In the genomic region with DNA sequence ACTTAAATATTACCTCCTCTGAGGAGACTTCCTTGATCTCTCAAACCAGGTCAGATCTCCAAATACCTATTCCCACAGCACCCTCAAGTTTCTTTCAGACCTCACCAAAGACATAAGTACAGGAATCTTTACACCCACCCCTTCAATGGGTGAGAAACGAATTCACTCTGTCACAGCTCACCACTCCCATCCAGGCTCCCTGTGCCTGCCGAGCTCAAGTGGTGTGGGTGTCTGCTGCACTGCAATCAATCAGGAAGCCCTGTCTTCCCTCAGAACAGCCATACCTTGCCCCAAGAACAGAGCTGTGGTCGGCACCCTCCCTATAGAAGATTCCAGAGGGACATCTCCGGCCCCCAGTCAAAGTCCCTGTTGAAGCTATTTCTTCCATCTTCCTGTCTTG, we compare ENCODE assay signal across 17 mouse cellular contexts.
"Had no signal": no experiment of that assay in that cellular context is flagged by ENCODE, and none has a peak within 500 bp of the region (broad histone marks: within the 10 kb centered on the region; RNA-seq: fewer than 3 reads in every experiment).

No protein-coding gene starts in this region.

- H3K4me1 ChIP-seq: midbrain, embryonic 10.5 days; neural tube, embryonic 13.5 days; neural tube, embryonic 15.5 days had no signal

- H3K4me2 ChIP-seq: lung, embryonic 14.5 days; neural tube, embryonic 13.5 days; neural tube, embryonic 15.5 days had no signal

- DNase-seq: lung, adult 18-20 months; lung, embryonic 14.5 days; lung, postnatal 10 days; midbrain, embryonic 14.5 days; retina, postnatal 1 day; right cerebral cortex, postnatal 25 days; right cerebral cortex, postnatal 4 days; spleen, adult 18-20 months; thymus, adult 2 months; thymus, postnatal 25 days; thymus, postnatal 4 days had no signal

- H3K36me3 ChIP-seq: midbrain, embryonic 10.5 days; neural tube, embryonic 13.5 days; neural tube, embryonic 15.5 days had no signal

- H3K4me3 ChIP-seq: midbrain, embryonic 10.5 days; myocyte; neural tube, embryonic 13.5 days; neural tube, embryonic 15.5 days had no signal

- ATAC-seq: midbrain, embryonic 16.5 days had no signal

- H3K9me3 ChIP-seq: midbrain, embryonic 10.5 days; neural tube, embryonic 13.5 days; neural tube, embryonic 15.5 days had no signal

- H3K9ac ChIP-seq: liver, embryonic 14.5 days; lung, embryonic 14.5 days; neural tube, embryonic 13.5 days; neural tube, embryonic 15.5 days had no signal

- H3K27me3 ChIP-seq: neural tube, embryonic 13.5 days; neural tube, embryonic 15.5 days had no signal

- H3K27ac ChIP-seq: liver, embryonic 14.5 days; midbrain, embryonic 10.5 days; neural tube, embryonic 13.5 days; neural tube, embryonic 15.5 days had no signal
